Mouse (Mus musculus): Measurements from ENCODE around the gene Slc39a10.

- no peak for TF ChIP-seq CTCF (IDR thresholded peaks at IDR 0.05; ENCODE audit: extremely low read depth, insufficient read depth, insufficient read length, insufficient replicate concordance)
- TF ChIP-seq POLR2A (IDR thresholded peaks at IDR 0.05; ENCODE audit: low read depth, low read length) = no peak
Measured at GRCm38 (mm10) chr1:46886091-46886490, 6.6 kb downstream of the Slc39a10 start.
